In genomic region chr8:122968145-122968544, GRCm38 (mm10) we compare ENCODE assay signal across 23 mouse cellular contexts.
A peak's percentile ranks its signal among the peaks of the same experiment; 100 is the strongest.
DNase-seq lines count a peak whose midpoint lies in the region; ATAC-seq lines count a peak whose summit lies in the region.
"Had no signal": no experiment of that assay in that cellular context is flagged by ENCODE, and none has a peak within 500 bp of the region (broad histone marks: within the 10 kb centered on the region; RNA-seq: fewer than 3 reads in every experiment).

No protein-coding gene starts in this region.

- no peak overlapping the region for H3K9ac ChIP-seq in forebrain, embryonic 14.5 days (ENCODE audit: low read length)
- H3K9ac ChIP-seq in forebrain, embryonic 16.5 days (replicated peaks; ENCODE audit: low read depth, low read length), result no peak overlapping the region
- H3K9ac ChIP-seq: forebrain, embryonic 15.5 days; hindbrain, embryonic 12.5 days; hindbrain, embryonic 15.5 days had no signal

- no peak for ATAC-seq in forebrain, embryonic 14.5 days
- no peak for ATAC-seq in forebrain, embryonic 16.5 days
- ATAC-seq: forebrain, embryonic 15.5 days; Patski had no signal

- H3K4me1 ChIP-seq in forebrain, embryonic 14.5 days (ENCODE audit: control insufficient read depth, insufficient read depth, low read length), result no peaks in the 10 kb centered on the region
- H3K4me1 ChIP-seq in forebrain, embryonic 16.5 days (replicated peaks; ENCODE audit: control insufficient read depth, insufficient read depth, low read length), result no peaks in the 10 kb centered on the region
- H3K4me1 ChIP-seq: forebrain, embryonic 15.5 days; hindbrain, embryonic 12.5 days; hindbrain, embryonic 15.5 days had no signal

- no peaks in the 10 kb centered on the region for H3K27me3 ChIP-seq in forebrain, embryonic 14.5 days (replicated peaks; ENCODE audit: control insufficient read depth, insufficient read depth, low read length)
- H3K27me3 ChIP-seq in forebrain, embryonic 16.5 days (replicated peaks; ENCODE audit: control insufficient read depth, insufficient read depth, low read length), result no peaks in the 10 kb centered on the region
- H3K27me3 ChIP-seq: forebrain, embryonic 15.5 days; hindbrain, embryonic 12.5 days; hindbrain, embryonic 15.5 days; Patski had no signal

- H3K4me2 ChIP-seq in forebrain, embryonic 14.5 days (ENCODE audit: low read length), result no peak overlapping the region
- H3K4me2 ChIP-seq in forebrain, embryonic 16.5 days (ENCODE audit: low read length), result no peak overlapping the region
- H3K4me2 ChIP-seq: forebrain, embryonic 15.5 days; heart, embryonic 11.5 days; hindbrain, embryonic 12.5 days; hindbrain, embryonic 15.5 days had no signal

- peaks cover 5% of the 10 kb centered on the region for H3K36me3 ChIP-seq in forebrain, embryonic 14.5 days (ENCODE audit: control insufficient read depth, insufficient read depth, low read length)
- no peaks in the 10 kb centered on the region for H3K36me3 ChIP-seq in forebrain, embryonic 16.5 days (ENCODE audit: control insufficient read depth, insufficient read depth)
- H3K36me3 ChIP-seq: forebrain, embryonic 15.5 days; hindbrain, embryonic 15.5 days had no signal

- DNase-seq in forebrain, embryonic 14.5 days (ENCODE audit: low spot score), result peak; percentile 35
- peak; percentile 37 for DNase-seq in right cerebral cortex, postnatal 4 days
- DNase-seq in right cerebral cortex, adult 2 months (ENCODE audit: low spot score in 2 of 2), result no peak
- peak; percentile 40 for DNase-seq in brain, adult 2 months (ENCODE audit: low read depth, low spot score)
- DNase-seq in T-cell, adult 2 months (ENCODE audit: low spot score), result no peak
- DNase-seq in adrenal gland, adult (ENCODE audit: inconsistent age in 2 of 2, low spot score in 1 of 2), result no peak
- DNase-seq: adrenal gland, adult 8-10 months; adrenal gland, postnatal 25 days; B cell, adult 2 months; cerebellum, adult 11 months; cerebellum, adult 2 months; cerebellum, adult 9-11 months; gastrocnemius, adult 2 months; gastrocnemius, postnatal 14 days; heart, adult 11 months; kidney, adult 11 months had no signal

- no peak overlapping the region for H3K4me3 ChIP-seq in forebrain, embryonic 14.5 days (ENCODE audit: low read depth, low read length)
- no peak overlapping the region for H3K4me3 ChIP-seq in forebrain, embryonic 16.5 days (replicated peaks; ENCODE audit: low read length)
- H3K4me3 ChIP-seq: forebrain, embryonic 10.5 days; forebrain, embryonic 15.5 days; gastrocnemius, adult 2 months; hindbrain, embryonic 12.5 days; hindbrain, embryonic 15.5 days had no signal

- H3K27ac ChIP-seq in forebrain, embryonic 14.5 days (ENCODE audit: low read depth, low read length), result no peak overlapping the region
- H3K27ac ChIP-seq in forebrain, embryonic 16.5 days (ENCODE audit: low read length), result no peak overlapping the region
- H3K27ac ChIP-seq: forebrain, embryonic 10.5 days; forebrain, embryonic 15.5 days; gastrocnemius, adult 2 months; hindbrain, embryonic 12.5 days; hindbrain, embryonic 15.5 days had no signal

- WGBS in forebrain, embryonic 14.5 days, result 88% methylated on average over 3 of the region's 3 CpGs
- WGBS in forebrain, embryonic 16.5 days, result 83% methylated on average over 3 of the region's 3 CpGs

- no peaks in the 10 kb centered on the region for H3K9me3 ChIP-seq in forebrain, embryonic 14.5 days (replicated peaks; ENCODE audit: control insufficient read depth, low read length)
- H3K9me3 ChIP-seq in forebrain, embryonic 16.5 days (ENCODE audit: control insufficient read depth, low read length), result no peaks in the 10 kb centered on the region
- H3K9me3 ChIP-seq: forebrain, embryonic 10.5 days; forebrain, embryonic 15.5 days; hindbrain, embryonic 12.5 days; hindbrain, embryonic 15.5 days had no signal

Comparison
In these comparisons a context has a peak if more than half of its experiments do, and no peak if none do; other contexts are left out.
1. DNase-seq: peak in forebrain, embryonic 14.5 days (single experiment), right cerebral cortex, postnatal 4 days (single experiment) and brain, adult 2 months (single experiment); none in right cerebral cortex, adult 2 months (0 of 2), T-cell, adult 2 months (single experiment) and adrenal gland, adult (0 of 2).